Mouse (Mus musculus) intestine, embryonic 15.5 days (tissue): Measurements from ENCODE around the gene Gm11273. TPM values are rescaled to one million over a fixed set of nuclear protein-coding genes. Genes with fewer than 3 reads are reported as not detected.
"Not testable (repeated sequence)": the region's sequence is repeated elsewhere in the genome, so short reads cannot be mapped to it uniquely, and the experiment has no call there.

Source experiments
- ATAC-seq: fragments of 200-750 bp; cut with Nextera tagmentation; 2 replicates; pipeline ENCODE4 v1.8.0; 2017; ENCODE audit warnings: moderate TSS enrichment, moderate library complexity
- H3K27ac ChIP-seq: fragments of 300-500 bp; sonication (generic); 2 replicates; pipeline ENCODE4 v1.5.1; 2015; ENCODE audit warnings: mild to moderate bottlenecking, inconsistent platforms
- H3K27me3 ChIP-seq: fragments of 300-500 bp; sonication (generic); replicated peaks from 2 replicates; pipeline ENCODE4 v1.6.1; 2015; ENCODE audit warnings: inconsistent platforms
- H3K36me3 ChIP-seq: fragments of 300-500 bp; sonication (generic); 2 replicates; pipeline ENCODE4 v1.6.1; 2015; ENCODE audit warnings: inconsistent platforms
- H3K4me1 ChIP-seq: fragments of 300-500 bp; sonication (generic); replicated peaks from 2 replicates; pipeline ENCODE4 v1.6.1; 2015; ENCODE audit warnings: inconsistent platforms
- H3K4me2 ChIP-seq: fragments of 300-500 bp; sonication (generic); replicated peaks from 2 replicates; pipeline ENCODE4 v1.6.1; 2015; ENCODE audit warnings: mild to moderate bottlenecking, inconsistent platforms
- H3K4me3 ChIP-seq: fragments of 300-500 bp; sonication (generic); replicated peaks from 2 replicates; pipeline ENCODE4 v1.5.1; 2015; ENCODE audit warnings: inconsistent platforms
- H3K9ac ChIP-seq: fragments of 300-500 bp; sonication (generic); 2 replicates; pipeline ENCODE4 v1.6.1; 2015; ENCODE audit warnings: inconsistent platforms
- H3K9me3 ChIP-seq: fragments of 300-500 bp; sonication (generic); 2 replicates; pipeline ENCODE4 v1.6.1; 2016; ENCODE audit warnings: inconsistent platforms
- WGBS: fragments of 180-500 bp; shearing (Covaris S2); methylation state at CpG from one replicate; pipeline ENCODE4 v1.1.7; 2015; 5-methylcytosine and 5-hydroxymethylcytosine counted together
- polyA plus RNA-seq: library from polyadenylated mRNA; unstranded; fragments of >200 nt; fragmentation: Nextera tagmentation; extraction: Ambion mirVana; gene quantifications from 2 replicates; pipeline ENCODE4 v1.2.1, GENCODE M21; 2015

Gm11273 gene
- polyA plus RNA-seq, 1 experiment from 2014 or later = 12.6 TPM

GRCm38 (mm10) chr13:21472427-21472826, 28.8 kb downstream of the Gm11273 start:
- ATAC-seq = no peak
- no peak overlapping the region for H3K9ac ChIP-seq
- no peaks in the 10 kb centered on the region for H3K9me3 ChIP-seq
- H3K27me3 ChIP-seq = no peaks in the 10 kb centered on the region
- no peaks in the 10 kb centered on the region for H3K4me1 ChIP-seq
- no peak overlapping the region for H3K4me3 ChIP-seq
- H3K4me2 ChIP-seq = no peak overlapping the region
- no peak overlapping the region for H3K27ac ChIP-seq
- 44% methylated on average over 4 of the region's 4 CpGs for WGBS
- H3K36me3 ChIP-seq = no peaks in the 10 kb centered on the region

- Histone ChIP-seq H3K36me3 (no peaks in the 10 kb centered on the region), H3K4me2 (peak overlapping the region; percentile 95; the same call in 1 of the 2 replicates), H3K9me3 (no peaks in the 10 kb centered on the region), H3K27me3 (no peaks in the 10 kb centered on the region), H3K27ac (no peak overlapping the region), H3K4me3 (no peak overlapping the region), H3K4me1 (no peaks in the 10 kb centered on the region), H3K9ac (no peak overlapping the region)
- WGBS = 32% methylated on average over 9 of the region's 9 CpGs
- ATAC-seq = no peak
These were observed 32.1 kb downstream of the Gm11273 start for GRCm38 (mm10) chr13:21469097-21469496.

GRCm38 (mm10) chr13:21468061-21469019, 32.9 kb downstream of the Gm11273 start, which contains the start of gene Nkapl:
Nkapl (minus strand) TSS chr13:21468509.
- no peaks in the 10 kb centered on the region for H3K9me3 ChIP-seq
- H3K4me1 ChIP-seq = no peaks in the 10 kb centered on the region
- peak within 1 kb of the TSS; percentile 95 for H3K4me2 ChIP-seq
- H3K9ac ChIP-seq = peak within 1 kb of the TSS; percentile 75
- H3K36me3 ChIP-seq = no peaks in the 10 kb centered on the region
- ATAC-seq = peak; percentile 100
- H3K4me3 ChIP-seq = peak within 1 kb of the TSS; percentile 59
- no peaks in the 10 kb centered on the region for H3K27me3 ChIP-seq
- under 1% methylated on average over 54 of the region's 54 CpGs for WGBS
- 0 out of 2 replicates have a peak within 1 kb of the TSS, but pooled peaks have one; percentile 32 for H3K27ac ChIP-seq

- Histone ChIP-seq H3K9ac (no peak overlapping the region), H3K36me3 (no peaks in the 10 kb centered on the region)
These were observed 33.9 kb downstream of the Gm11273 start for GRCm38 (mm10) chr13:21467336-21467735.

GRCm38 (mm10) chr13:21462516-21462915, 38.7 kb downstream of the Gm11273 start:
- 54% methylated on average over 9 of the region's 9 CpGs for WGBS
- not testable (repeated sequence) for H3K9me3 ChIP-seq, H3K27me3 ChIP-seq, ATAC-seq, H3K4me2 ChIP-seq, H3K36me3 ChIP-seq, H3K4me1 ChIP-seq, H3K4me3 ChIP-seq, H3K9ac ChIP-seq, H3K27ac ChIP-seq

More at GRCm38 (mm10) chr13:21467336-21467735, 33.9 kb downstream of the Gm11273 start:
- H3K4me1 ChIP-seq = no peaks in the 10 kb centered on the region
- H3K4me2 ChIP-seq = no peak overlapping the region
- H3K27me3 ChIP-seq = no peaks in the 10 kb centered on the region
- 83% methylated on average over 10 of the region's 10 CpGs for WGBS
- ATAC-seq = no peak
- H3K9me3 ChIP-seq = no peaks in the 10 kb centered on the region
- no peak overlapping the region for H3K27ac ChIP-seq
- no peak overlapping the region for H3K4me3 ChIP-seq

- Histone ChIP-seq H3K9me3 (no peaks in the 10 kb centered on the region), H3K36me3 (no peaks in the 10 kb centered on the region), H3K27ac (no peak overlapping the region), H3K4me1 (peaks cover 12% of the 10 kb centered on the region; the same call in 1 of the 2 replicates), H3K27me3 (no peaks in the 10 kb centered on the region), H3K9ac (no peak overlapping the region), H3K4me2 (peak overlapping the region; percentile 19; the same call in 1 of the 2 replicates), H3K4me3 (no peak overlapping the region)
- WGBS = 8% methylated on average over 4 of the region's 4 CpGs
- ATAC-seq = peak; percentile 76
These were observed 44.9 kb downstream of the Gm11273 start for GRCm38 (mm10) chr13:21456347-21456746.

GRCm38 (mm10) chr13:21454133-21454532, 47.1 kb downstream of the Gm11273 start:
- no peaks in the 10 kb centered on the region for H3K27me3 ChIP-seq
- peak; percentile 64 for ATAC-seq
- H3K4me1 ChIP-seq = peaks cover 12% of the 10 kb centered on the region; the same call in 1 of the 2 replicates
- WGBS = 44% methylated on average over 3 of the region's 3 CpGs
- H3K9me3 ChIP-seq = no peaks in the 10 kb centered on the region
- no peaks in the 10 kb centered on the region for H3K36me3 ChIP-seq
- H3K4me3 ChIP-seq = no peak overlapping the region
- peak overlapping the region; percentile 68 for H3K4me2 ChIP-seq
- no peak overlapping the region for H3K27ac ChIP-seq
- no peak overlapping the region for H3K9ac ChIP-seq

GRCm38 (mm10) chr13:21453449-21453848, 47.8 kb downstream of the Gm11273 start, which contains the start of gene Zscan26:
Zscan26 (minus strand) TSS chr13:21453730.
- peak; percentile 90 for ATAC-seq
- peak within 1 kb of the TSS; percentile 87 for H3K27ac ChIP-seq
- no peaks in the 10 kb centered on the region for H3K9me3 ChIP-seq
- peaks cover 12% of the 10 kb centered on the region; the same call in 1 of the 2 replicates for H3K4me1 ChIP-seq
- WGBS = 0% methylated on average over 23 of the region's 23 CpGs
- H3K4me2 ChIP-seq = peak within 1 kb of the TSS; percentile 68
- H3K36me3 ChIP-seq = no peaks in the 10 kb centered on the region
- H3K27me3 ChIP-seq = no peaks in the 10 kb centered on the region
- H3K9ac ChIP-seq = peak within 1 kb of the TSS; percentile 64
- peak within 1 kb of the TSS; percentile 65 for H3K4me3 ChIP-seq

GRCm38 (mm10) chr13:21453042-21453441, 48.2 kb downstream of the Gm11273 start:
- H3K9me3 ChIP-seq = no peaks in the 10 kb centered on the region
- H3K4me2 ChIP-seq = peak overlapping the region; percentile 68
- peak; percentile 6; the same call in 1 of the 2 replicates for ATAC-seq
- H3K4me3 ChIP-seq = peak overlapping the region; percentile 65
- no peaks in the 10 kb centered on the region for H3K27me3 ChIP-seq
- peak overlapping the region; percentile 64 for H3K9ac ChIP-seq
- 2% methylated on average over 13 of the region's 13 CpGs for WGBS
- peak overlapping the region; percentile 87 for H3K27ac ChIP-seq
- peaks cover 12% of the 10 kb centered on the region; the same call in 1 of the 2 replicates for H3K4me1 ChIP-seq
- H3K36me3 ChIP-seq = no peaks in the 10 kb centered on the region

Other genes with a start within 250 kb of the Gm11273 start
- gene Gpx5, start 208.7 kb downstream of the Gm11273 start, polyA plus RNA-seq = not detected in 2 replicates
- not detected in 2 replicates for gene Gpx6, start 189.3 kb downstream of the Gm11273 start, polyA plus RNA-seq
- gene Olfr1367, start 154.5 kb downstream of the Gm11273 start, polyA plus RNA-seq = not detected in 2 replicates
- 8.6 and 8.7 TPM in 2 replicates for gene Zscan12, start 138.6 kb downstream of the Gm11273 start, polyA plus RNA-seq
- 66.9 and 71.5 TPM in 2 replicates for gene Zkscan3, start 98.7 kb downstream of the Gm11273 start, polyA plus RNA-seq
- 2.2 and 2.3 TPM in 2 replicates for gene Pgbd1, start 60.4 kb downstream of the Gm11273 start, polyA plus RNA-seq
- gene Zscan26, start 47.7 kb downstream of the Gm11273 start, polyA plus RNA-seq = 26.5 and 27.2 TPM in 2 replicates
- gene Nkapl, start 32.9 kb downstream of the Gm11273 start, polyA plus RNA-seq = 2.2 and 2.9 TPM in 2 replicates
- gene Zkscan4, start 22.5 kb downstream of the Gm11273 start, polyA plus RNA-seq = 2.6 and 2.8 TPM in 2 replicates
- gene Gm10065, start 22.0 kb downstream of the Gm11273 start, polyA plus RNA-seq = not detected in 2 replicates
- 0.40 and 0.56 TPM in 2 replicates for gene AK157302, start 6.2 kb downstream of the Gm11273 start, polyA plus RNA-seq
- gene Zkscan8, start 29.7 kb upstream of the Gm11273 start, polyA plus RNA-seq = 3.6 and 5.5 TPM in 2 replicates
- 0.09 and 0.18 TPM in 2 replicates for gene Olfr1366, start 41.4 kb upstream of the Gm11273 start, polyA plus RNA-seq
- gene Olfr1535, start 58.5 kb upstream of the Gm11273 start, polyA plus RNA-seq = not detected in 2 replicates
- not detected in 2 replicates for gene Olfr1364, start 80.3 kb upstream of the Gm11273 start, polyA plus RNA-seq
- not detected in 2 replicates for gene Olfr1362, start 112.6 kb upstream of the Gm11273 start, polyA plus RNA-seq
- not detected in 2 replicates for gene Olfr11, start 141.1 kb upstream of the Gm11273 start, polyA plus RNA-seq
- not detected in 2 replicates for gene Olfr1361, start 162.0 kb upstream of the Gm11273 start, polyA plus RNA-seq
- not detected in 2 replicates for gene Olfr1360, start 176.0 kb upstream of the Gm11273 start, polyA plus RNA-seq
- gene Olfr1359, start 196.7 kb upstream of the Gm11273 start, polyA plus RNA-seq = not detected in 2 replicates
- gene Hist1h2bl, start 214.7 kb upstream of the Gm11273 start, polyA plus RNA-seq = 1.4 and 4.3 TPM in 2 replicates
- gene Hist1h2ai, start 215.0 kb upstream of the Gm11273 start, polyA plus RNA-seq = 14.7 and 32.5 TPM in 2 replicates
- 5.4 and 13.1 TPM in 2 replicates for gene Hist1h3h, start 216.2 kb upstream of the Gm11273 start, polyA plus RNA-seq
- 1.7 and 4.3 TPM in 2 replicates for gene Hist1h2bm, start 220.6 kb upstream of the Gm11273 start, polyA plus RNA-seq
- 1.2 and 1.6 TPM in 2 replicates for gene Hist1h4j, start 233.6 kb upstream of the Gm11273 start, polyA plus RNA-seq
- gene Hist1h4k, start 249.1 kb upstream of the Gm11273 start, polyA plus RNA-seq = 1.7 and 2.8 TPM in 2 replicates